Mouse (Mus musculus): ENCODE results near the gene Narfl. TPM values are rescaled to one million over a fixed set of nuclear protein-coding genes. Genes with fewer than 3 reads are reported as not detected.
"Not testable (repeated sequence)": the region's sequence is repeated elsewhere in the genome, so short reads cannot be mapped to it uniquely, and the experiment has no call there.

Narfl gene
- polyA plus RNA-seq, 1 experiment from 2014 or later = 27.3 TPM

DNA sequence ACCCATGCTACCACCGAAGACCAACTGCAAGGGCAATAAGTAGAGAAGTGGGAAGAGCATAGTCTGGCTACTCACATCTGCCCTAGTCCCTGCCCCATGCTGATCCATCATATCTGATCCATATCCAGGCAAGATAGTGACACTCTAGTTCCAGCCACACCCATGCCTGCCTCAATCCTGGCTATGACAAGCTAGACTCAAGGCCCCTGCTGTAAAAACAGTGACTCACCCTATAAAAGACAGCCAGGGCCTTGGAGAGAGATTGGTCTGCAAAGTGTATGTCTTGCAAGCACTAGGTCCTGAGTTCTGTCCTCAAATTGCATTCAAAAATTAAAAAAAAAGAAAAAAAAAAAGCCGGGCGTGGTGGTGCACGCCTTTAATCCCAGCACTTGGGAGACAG lies 32.9 kb downstream of the Narfl start:
- Histone ChIP-seq H3K4me1 (ENCODE audit: control insufficient read depth, insufficient read depth, low read length) (peaks cover 8% of the 10 kb centered on the region), H3K9ac (ENCODE audit: low read depth, low read length) (no peak overlapping the region), H3K4me2 (replicated peaks; ENCODE audit: low read depth, low read length) (no peak overlapping the region), H3K4me3 (ENCODE audit: low read length) (no peak overlapping the region), H3K9me3 (ENCODE audit: control insufficient read depth, low read length) (no peaks in the 10 kb centered on the region), H3K27ac (ENCODE audit: low read depth, low read length) (no peak overlapping the region), H3K36me3 (ENCODE audit: control insufficient read depth, insufficient read depth, low read length) (no peaks in the 10 kb centered on the region), H3K27me3 (ENCODE audit: control insufficient read depth, insufficient read depth, low read length) (peaks cover 27% of the 10 kb centered on the region)
- no peak for ATAC-seq (ENCODE audit: low FRiP score, low TSS enrichment)
- WGBS = 79% methylated on average over 4 of the region's 4 CpGs

DNA sequence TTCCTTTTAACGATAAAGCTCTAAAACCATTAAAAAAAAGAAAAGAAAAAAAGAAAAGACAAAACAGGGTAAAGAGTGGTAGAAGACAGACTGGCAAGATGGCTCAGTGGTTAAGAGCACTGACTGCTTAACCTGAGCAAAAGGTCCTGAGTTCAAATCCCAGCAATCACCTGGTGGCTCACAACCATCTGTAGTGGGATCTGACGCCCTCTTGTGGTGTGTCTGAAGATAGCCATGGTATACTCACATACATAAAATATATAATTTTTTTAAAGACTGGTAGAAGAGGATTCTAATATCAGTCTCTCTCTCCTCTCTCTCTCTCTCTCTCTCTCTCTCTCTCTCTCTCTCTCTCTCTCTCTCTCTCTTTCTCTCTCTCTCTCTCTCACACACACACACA lies 33.9 kb downstream of the Narfl start:
- H3K9ac ChIP-seq (ENCODE audit: low read depth, low read length); H3K4me1 ChIP-seq (ENCODE audit: control insufficient read depth, insufficient read depth, low read length); H3K4me2 ChIP-seq (replicated peaks; ENCODE audit: low read depth, low read length); H3K9me3 ChIP-seq (ENCODE audit: control insufficient read depth, low read length); H3K36me3 ChIP-seq (ENCODE audit: control insufficient read depth, insufficient read depth, low read length); ATAC-seq (ENCODE audit: low FRiP score, low TSS enrichment); H3K4me3 ChIP-seq (ENCODE audit: low read length); H3K27ac ChIP-seq (ENCODE audit: low read depth, low read length): not testable (repeated sequence)
- H3K27me3 ChIP-seq (ENCODE audit: control insufficient read depth, insufficient read depth, low read length) = peaks cover 27% of the 10 kb centered on the region
- 55% methylated on average over 2 of the region's 2 CpGs for WGBS

DNA sequence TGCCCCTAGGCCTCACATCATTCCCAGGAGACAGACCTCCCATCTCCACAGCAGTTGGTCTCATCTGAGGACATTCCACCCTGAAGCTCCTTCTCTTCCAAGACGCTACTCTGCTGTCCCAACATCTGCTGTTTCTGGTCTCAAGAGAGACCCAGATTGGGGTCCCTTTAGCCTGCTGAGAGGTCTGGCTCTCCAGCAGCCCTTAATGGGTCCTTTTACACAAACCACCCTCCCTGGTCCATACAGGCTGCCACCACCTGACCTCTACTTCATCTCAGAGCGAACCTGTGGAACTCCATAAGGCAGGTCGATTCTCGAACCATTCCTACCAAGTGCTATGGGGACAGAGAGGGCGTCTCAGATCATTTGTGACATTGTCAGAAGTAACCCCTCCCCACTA lies 34.5 kb downstream of the Narfl start:
- no peak overlapping the region; the same call in 1 of the 2 replicates for H3K4me3 ChIP-seq (ENCODE audit: low read length)
- H3K4me2 ChIP-seq (replicated peaks; ENCODE audit: low read depth, low read length) = no peak overlapping the region
- ATAC-seq (ENCODE audit: low FRiP score, low TSS enrichment) = no peak
- no peak overlapping the region for H3K27ac ChIP-seq (ENCODE audit: low read depth, low read length)
- WGBS = 43% methylated on average over 5 of the region's 5 CpGs
- H3K36me3 ChIP-seq (ENCODE audit: control insufficient read depth, insufficient read depth, low read length) = no peaks in the 10 kb centered on the region
- H3K9ac ChIP-seq (ENCODE audit: low read depth, low read length) = no peak overlapping the region
- peaks cover 8% of the 10 kb centered on the region for H3K4me1 ChIP-seq (ENCODE audit: control insufficient read depth, insufficient read depth, low read length)
- H3K27me3 ChIP-seq (ENCODE audit: control insufficient read depth, insufficient read depth, low read length) = peaks cover 27% of the 10 kb centered on the region
- H3K9me3 ChIP-seq (ENCODE audit: control insufficient read depth, low read length) = no peaks in the 10 kb centered on the region

- H3K4me1 ChIP-seq (ENCODE audit: control insufficient read depth, insufficient read depth, low read length) = peaks cover 12% of the 10 kb centered on the region
- H3K9me3 ChIP-seq (ENCODE audit: control insufficient read depth, low read length) = no peaks in the 10 kb centered on the region
- H3K9ac ChIP-seq (ENCODE audit: low read depth, low read length) = peak within 1 kb of the TSS; percentile 63
- H3K27me3 ChIP-seq (ENCODE audit: control insufficient read depth, insufficient read depth, low read length) = peaks cover 27% of the 10 kb centered on the region
- under 1% methylated on average over 89 of the region's 100 CpGs for WGBS
- no peaks in the 10 kb centered on the region for H3K36me3 ChIP-seq (ENCODE audit: control insufficient read depth, insufficient read depth, low read length)
- peak; percentile 82 for ATAC-seq (ENCODE audit: low FRiP score, low TSS enrichment)
- H3K4me3 ChIP-seq (ENCODE audit: low read length) = peak within 1 kb of the TSS; percentile 68
- no peak within 1 kb of the TSS for H3K27ac ChIP-seq (ENCODE audit: low read depth, low read length)
- H3K4me2 ChIP-seq (replicated peaks; ENCODE audit: low read depth, low read length) = peak within 1 kb of the TSS; percentile 99
These were observed 35.4 kb downstream of the Narfl start, which contains the start of gene Fbxl16 for GRCm38 (mm10) chr17:25808789-25809605. TSS of gene Fbxl16 (plus strand) at chr17:25809085.

- peaks cover 27% of the 10 kb centered on the region for H3K27me3 ChIP-seq (ENCODE audit: control insufficient read depth, insufficient read depth, low read length)
- peaks cover 12% of the 10 kb centered on the region for H3K4me1 ChIP-seq (ENCODE audit: control insufficient read depth, insufficient read depth, low read length)
- no peaks in the 10 kb centered on the region for H3K36me3 ChIP-seq (ENCODE audit: control insufficient read depth, insufficient read depth, low read length)
- H3K4me2 ChIP-seq (replicated peaks; ENCODE audit: low read depth, low read length) = peak overlapping the region; percentile 99
- peak overlapping the region; percentile 63 for H3K9ac ChIP-seq (ENCODE audit: low read depth, low read length)
- H3K9me3 ChIP-seq (ENCODE audit: control insufficient read depth, low read length) = no peaks in the 10 kb centered on the region
- WGBS = 7% methylated on average over 25 of the region's 25 CpGs
- H3K27ac ChIP-seq (ENCODE audit: low read depth, low read length) = no peak overlapping the region
- H3K4me3 ChIP-seq (ENCODE audit: low read length) = peak overlapping the region; percentile 68
- peak; percentile 41; the same call in 1 of the 2 replicates for ATAC-seq (ENCODE audit: low FRiP score, low TSS enrichment)
These were observed 36.2 kb downstream of the Narfl start for GRCm38 (mm10) chr17:25809606-25810340.

- no peak overlapping the region for H3K9ac ChIP-seq (ENCODE audit: low read depth, low read length)
- no peaks in the 10 kb centered on the region for H3K9me3 ChIP-seq (ENCODE audit: control insufficient read depth, low read length)
- H3K27ac ChIP-seq (ENCODE audit: low read depth, low read length) = no peak overlapping the region
- no peak overlapping the region for H3K4me3 ChIP-seq (ENCODE audit: low read length)
- ATAC-seq (ENCODE audit: low FRiP score, low TSS enrichment) = no peak
- H3K4me1 ChIP-seq (ENCODE audit: control insufficient read depth, insufficient read depth, low read length) = peaks cover 12% of the 10 kb centered on the region
- WGBS = 71% methylated on average over 4 of the region's 4 CpGs
- H3K36me3 ChIP-seq (ENCODE audit: control insufficient read depth, insufficient read depth, low read length) = no peaks in the 10 kb centered on the region
- peaks cover 27% of the 10 kb centered on the region for H3K27me3 ChIP-seq (ENCODE audit: control insufficient read depth, insufficient read depth, low read length)
- H3K4me2 ChIP-seq (replicated peaks; ENCODE audit: low read depth, low read length) = no peak overlapping the region
These were observed 37.3 kb downstream of the Narfl start for GRCm38 (mm10) chr17:25810890-25811289.

DNA sequence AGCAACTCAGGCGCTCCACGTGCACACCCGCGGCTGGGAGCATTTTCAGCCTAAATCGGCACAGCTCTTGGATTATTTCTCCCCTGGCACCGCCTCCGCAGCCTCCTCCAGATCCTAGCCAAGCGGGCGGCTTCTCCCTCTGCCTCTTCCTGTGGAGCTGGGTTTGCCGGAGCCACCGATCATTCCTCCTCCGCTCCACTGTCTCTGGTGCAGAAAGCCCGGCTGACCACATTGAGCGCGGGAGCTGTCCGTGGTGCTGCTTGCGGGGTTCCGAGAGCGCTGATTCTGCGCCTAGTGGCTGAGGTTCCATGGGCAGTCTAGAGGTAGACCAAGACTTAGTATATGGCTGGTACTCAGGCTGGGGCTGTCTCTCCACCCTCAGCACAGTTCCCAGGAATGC lies 39.9 kb downstream of the Narfl start:
- Histone ChIP-seq H3K4me1 (ENCODE audit: control insufficient read depth, insufficient read depth, low read length) (peaks cover 12% of the 10 kb centered on the region), H3K4me2 (replicated peaks; ENCODE audit: low read depth, low read length) (no peak overlapping the region; the same call in 1 of the 2 replicates), H3K27ac (ENCODE audit: low read depth, low read length) (no peak overlapping the region), H3K9ac (ENCODE audit: low read depth, low read length) (no peak overlapping the region), H3K9me3 (ENCODE audit: control insufficient read depth, low read length) (no peaks in the 10 kb centered on the region), H3K4me3 (ENCODE audit: low read length) (no peak overlapping the region), H3K36me3 (ENCODE audit: control insufficient read depth, insufficient read depth, low read length) (no peaks in the 10 kb centered on the region), H3K27me3 (ENCODE audit: control insufficient read depth, insufficient read depth, low read length) (peaks cover 34% of the 10 kb centered on the region)
- 1% methylated on average over 20 of the region's 20 CpGs for WGBS
- ATAC-seq (ENCODE audit: low FRiP score, low TSS enrichment) = peak; percentile 41; the same call in 1 of the 2 replicates

DNA sequence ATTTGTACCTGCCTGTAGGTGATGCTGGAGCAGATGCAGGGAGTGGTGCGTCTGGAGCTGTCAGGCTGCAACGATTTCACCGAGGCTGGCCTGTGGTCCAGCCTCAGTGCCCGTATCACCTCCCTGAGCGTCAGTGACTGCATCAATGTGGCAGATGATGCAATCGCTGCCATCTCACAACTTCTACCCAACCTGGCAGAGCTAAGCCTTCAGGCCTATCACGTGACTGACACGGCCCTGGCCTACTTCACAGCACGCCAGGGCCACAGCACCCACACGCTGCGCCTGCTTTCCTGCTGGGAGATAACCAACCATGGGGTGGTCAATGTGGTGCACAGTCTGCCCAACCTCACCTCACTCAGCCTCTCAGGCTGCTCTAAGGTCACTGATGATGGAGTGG lies 44.1 kb downstream of the Narfl start:
- no peak overlapping the region for H3K4me3 ChIP-seq (ENCODE audit: low read length)
- no peak overlapping the region for H3K27ac ChIP-seq (ENCODE audit: low read depth, low read length)
- 83% methylated on average over 11 of the region's 11 CpGs for WGBS
- no peak overlapping the region for H3K4me2 ChIP-seq (replicated peaks; ENCODE audit: low read depth, low read length)
- H3K9ac ChIP-seq (ENCODE audit: low read depth, low read length) = no peak overlapping the region
- 0 out of 2 replicates have a peak, but pooled peaks cover 3% of the 10 kb centered on the region for H3K4me1 ChIP-seq (ENCODE audit: control insufficient read depth, insufficient read depth, low read length)
- H3K27me3 ChIP-seq (ENCODE audit: control insufficient read depth, insufficient read depth, low read length) = peaks cover 34% of the 10 kb centered on the region
- no peaks in the 10 kb centered on the region for H3K36me3 ChIP-seq (ENCODE audit: control insufficient read depth, insufficient read depth, low read length)
- no peaks in the 10 kb centered on the region for H3K9me3 ChIP-seq (ENCODE audit: control insufficient read depth, low read length)
- ATAC-seq (ENCODE audit: low FRiP score, low TSS enrichment) = no peak
